Mouse (Mus musculus) ES-Bruce4 (cell line): ENCODE results near the gene Trim65.

ENCODE experiments used
- CTCF ChIP-seq: IDR thresholded peaks from one replicate; pipeline ENCODE4 v1.8.1; 2011; ENCODE audit warnings: low read depth, low read length
- EP300 ChIP-seq: IDR thresholded peaks from 2 replicates; pipeline ENCODE4 v1.6.1; 2011; ENCODE audit warnings: low read depth, low read length; ENCODE audit not compliant: insufficient read depth
- POLR2A ChIP-seq: IDR thresholded peaks from one replicate; pipeline ENCODE4 v1.8.1; 2011; ENCODE audit warnings: low read length; ENCODE audit not compliant: insufficient read depth

DNA sequence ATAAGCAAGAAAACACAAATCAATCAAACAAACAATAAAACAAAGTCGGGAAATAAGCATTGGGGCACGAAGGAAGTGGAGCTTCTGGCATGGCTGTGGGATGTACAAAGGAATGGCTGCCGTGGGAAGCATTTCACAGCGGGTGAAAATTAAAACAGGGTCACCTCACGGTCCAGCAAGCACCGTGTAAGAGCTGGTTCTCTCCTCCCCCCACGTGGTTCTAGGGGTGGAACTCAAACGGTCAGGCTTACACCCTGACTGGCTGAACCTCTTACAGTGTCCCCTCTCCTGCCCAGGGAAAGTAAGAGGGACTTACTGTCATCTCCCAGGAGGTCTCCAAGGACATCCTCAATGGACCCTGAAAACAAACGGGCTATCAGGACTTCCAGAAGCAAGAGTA is 32.1 kb upstream of the Trim65 start:
- TF ChIP-seq POLR2A (no peak), CTCF (no peak), EP300 (no peak)
